ENCODE assay signal across 22 mouse cellular contexts in genomic region chr13:72924560-72925135, GRCm38 (mm10).
DNase-seq lines count a peak whose midpoint lies in the region; ATAC-seq lines count a peak whose summit lies in the region.
"Had no signal": no experiment of that assay in that cellular context is flagged by ENCODE, and none has a peak within 500 bp of the region (broad histone marks: within the 10 kb centered on the region; RNA-seq: fewer than 3 reads in every experiment).

No protein-coding gene starts in this region.

- no peaks in the 10 kb centered on the region for H3K36me3 ChIP-seq in forebrain, embryonic 13.5 days (ENCODE audit: poor library complexity, severe bottlenecking)
- no peaks in the 10 kb centered on the region for H3K36me3 ChIP-seq in forebrain, embryonic 10.5 days (replicated peaks)
- H3K36me3 ChIP-seq in hindbrain, embryonic 16.5 days (ENCODE audit: control insufficient read depth, insufficient read depth, low read length), result no peaks in the 10 kb centered on the region
- H3K36me3 ChIP-seq in hindbrain, embryonic 12.5 days, result no peaks in the 10 kb centered on the region
- H3K36me3 ChIP-seq in midbrain, embryonic 13.5 days, result no peaks in the 10 kb centered on the region
- no peaks in the 10 kb centered on the region for H3K36me3 ChIP-seq in midbrain, embryonic 11.5 days (ENCODE audit: control insufficient read depth, insufficient read depth, low read length)
- H3K36me3 ChIP-seq: embryonic facial prominence, embryonic 12.5 days; heart, embryonic 13.5 days had no signal

- no peak for DNase-seq in forebrain, embryonic 10.5 days (ENCODE audit: extremely low spot score, low spot score)
- DNase-seq in midbrain, embryonic 11.5 days (ENCODE audit: low spot score, missing footprints), result no peak
- peak; percentile 22 for DNase-seq in retina, embryonic 14.5 days (ENCODE audit: low spot score)
- DNase-seq: adrenal gland, adult 8-10 months; cerebellum, adult 2 months; cerebellum, postnatal 25 days; gastrocnemius, adult 2 months; heart, postnatal 14 days; kidney, adult 2 months; midbrain, embryonic 14.5 days; thymus, adult 18-20 months; thymus, postnatal 36 days had no signal

- H3K9ac ChIP-seq in forebrain, embryonic 13.5 days, result no peak overlapping the region
- H3K9ac ChIP-seq in hindbrain, embryonic 16.5 days (ENCODE audit: low read depth, low read length), result no peak overlapping the region
- no peak overlapping the region for H3K9ac ChIP-seq in hindbrain, embryonic 12.5 days
- H3K9ac ChIP-seq in midbrain, embryonic 13.5 days (replicated peaks), result no peak overlapping the region
- H3K9ac ChIP-seq in midbrain, embryonic 11.5 days (ENCODE audit: low read length), result no peak overlapping the region
- H3K9ac ChIP-seq: embryonic facial prominence, embryonic 12.5 days; heart, embryonic 13.5 days had no signal

- WGBS in forebrain, embryonic 13.5 days, result 32% methylated on average over 6 of the region's 6 CpGs
- 72% methylated on average over 6 of the region's 6 CpGs for WGBS in forebrain, embryonic 10.5 days
- WGBS in hindbrain, embryonic 16.5 days, result 48% methylated on average over 6 of the region's 6 CpGs
- 51% methylated on average over 6 of the region's 6 CpGs for WGBS in hindbrain, embryonic 12.5 days
- 53% methylated on average over 6 of the region's 6 CpGs for WGBS in midbrain, embryonic 13.5 days
- 61% methylated on average over 6 of the region's 6 CpGs for WGBS in midbrain, embryonic 11.5 days

- no peak overlapping the region for H3K27ac ChIP-seq in forebrain, embryonic 13.5 days
- no peak overlapping the region for H3K27ac ChIP-seq in forebrain, embryonic 10.5 days
- H3K27ac ChIP-seq in hindbrain, embryonic 16.5 days (ENCODE audit: low read depth, low read length), result no peak overlapping the region
- H3K27ac ChIP-seq in hindbrain, embryonic 12.5 days, result no peak overlapping the region
- no peak overlapping the region for H3K27ac ChIP-seq in midbrain, embryonic 13.5 days
- no peak overlapping the region for H3K27ac ChIP-seq in midbrain, embryonic 11.5 days (ENCODE audit: low read depth, low read length)
- H3K27ac ChIP-seq: embryonic facial prominence, embryonic 12.5 days; gastrocnemius, adult 2 months; heart, embryonic 13.5 days; kidney, postnatal 0 days had no signal

- H3K4me2 ChIP-seq in forebrain, embryonic 13.5 days, result no peak overlapping the region
- H3K4me2 ChIP-seq in hindbrain, embryonic 16.5 days (ENCODE audit: low read length), result no peak overlapping the region
- no peak overlapping the region for H3K4me2 ChIP-seq in hindbrain, embryonic 12.5 days (replicated peaks)
- no peak overlapping the region for H3K4me2 ChIP-seq in midbrain, embryonic 13.5 days (replicated peaks)
- H3K4me2 ChIP-seq in midbrain, embryonic 11.5 days, result no peak overlapping the region
- H3K4me2 ChIP-seq: embryonic facial prominence, embryonic 12.5 days; heart, embryonic 13.5 days had no signal

- peaks cover 9% of the 10 kb centered on the region for H3K9me3 ChIP-seq in forebrain, embryonic 13.5 days (replicated peaks)
- H3K9me3 ChIP-seq in forebrain, embryonic 10.5 days, result no peaks in the 10 kb centered on the region
- H3K9me3 ChIP-seq in hindbrain, embryonic 16.5 days (ENCODE audit: control insufficient read depth, low read length), result no peaks in the 10 kb centered on the region
- no peaks in the 10 kb centered on the region for H3K9me3 ChIP-seq in hindbrain, embryonic 12.5 days (replicated peaks)
- no peaks in the 10 kb centered on the region for H3K9me3 ChIP-seq in midbrain, embryonic 13.5 days
- H3K9me3 ChIP-seq in midbrain, embryonic 11.5 days (ENCODE audit: control insufficient read depth, low read length), result no peaks in the 10 kb centered on the region
- H3K9me3 ChIP-seq: embryonic facial prominence, embryonic 12.5 days; heart, embryonic 13.5 days had no signal

- peaks cover 4% of the 10 kb centered on the region; the same call in 1 of the 2 replicates for H3K27me3 ChIP-seq in forebrain, embryonic 13.5 days
- H3K27me3 ChIP-seq in forebrain, embryonic 10.5 days (ENCODE audit: poor library complexity, severe bottlenecking), result no peaks in the 10 kb centered on the region
- no peaks in the 10 kb centered on the region for H3K27me3 ChIP-seq in hindbrain, embryonic 16.5 days (replicated peaks; ENCODE audit: control insufficient read depth, insufficient read depth, low read length)
- H3K27me3 ChIP-seq in hindbrain, embryonic 12.5 days, result no peaks in the 10 kb centered on the region
- no peaks in the 10 kb centered on the region; the same call in 1 of the 2 replicates for H3K27me3 ChIP-seq in midbrain, embryonic 13.5 days
- H3K27me3 ChIP-seq in midbrain, embryonic 11.5 days (ENCODE audit: control insufficient read depth, insufficient read depth, low read length), result no peaks in the 10 kb centered on the region
- H3K27me3 ChIP-seq: embryonic facial prominence, embryonic 12.5 days; heart, embryonic 13.5 days had no signal

- H3K4me1 ChIP-seq in forebrain, embryonic 13.5 days, result peaks cover 5% of the 10 kb centered on the region; the same call in 1 of the 2 replicates
- 0 out of 2 replicates have a peak, but pooled peaks cover 2% of the 10 kb centered on the region for H3K4me1 ChIP-seq in forebrain, embryonic 10.5 days
- no peaks in the 10 kb centered on the region for H3K4me1 ChIP-seq in hindbrain, embryonic 16.5 days (ENCODE audit: control insufficient read depth, insufficient read depth, low read depth, low read length)
- H3K4me1 ChIP-seq in hindbrain, embryonic 12.5 days, result no peaks in the 10 kb centered on the region
- no peaks in the 10 kb centered on the region for H3K4me1 ChIP-seq in midbrain, embryonic 13.5 days (replicated peaks)
- no peaks in the 10 kb centered on the region for H3K4me1 ChIP-seq in midbrain, embryonic 11.5 days (ENCODE audit: control insufficient read depth, insufficient read depth, low read length)
- H3K4me1 ChIP-seq: embryonic facial prominence, embryonic 12.5 days; heart, embryonic 13.5 days had no signal

- H3K4me3 ChIP-seq in forebrain, embryonic 13.5 days, result no peak overlapping the region
- no peak overlapping the region for H3K4me3 ChIP-seq in forebrain, embryonic 10.5 days
- no peak overlapping the region for H3K4me3 ChIP-seq in hindbrain, embryonic 16.5 days (ENCODE audit: low read length)
- H3K4me3 ChIP-seq in hindbrain, embryonic 12.5 days, result no peak overlapping the region
- no peak overlapping the region for H3K4me3 ChIP-seq in midbrain, embryonic 13.5 days (replicated peaks)
- H3K4me3 ChIP-seq in midbrain, embryonic 11.5 days (ENCODE audit: low read depth, low read length), result no peak overlapping the region
- H3K4me3 ChIP-seq: embryonic facial prominence, embryonic 12.5 days; gastrocnemius, adult 2 months; heart, embryonic 13.5 days; myocyte had no signal

- ATAC-seq in forebrain, embryonic 13.5 days, result peak; percentile 68
- ATAC-seq in hindbrain, embryonic 16.5 days, result peak; percentile 63
- ATAC-seq in hindbrain, embryonic 12.5 days (ENCODE audit: low FRiP score), result no peak
- 0 out of 2 replicates have a peak, but pooled peaks have one; percentile 40 for ATAC-seq in midbrain, embryonic 13.5 days
- no peak for ATAC-seq in midbrain, embryonic 11.5 days (ENCODE audit: low FRiP score)
- ATAC-seq: activated CD4-positive, CD25-positive, alpha-beta regulatory T cell, adult 4 months; lung, postnatal 0 days had no signal

Comparison
In these comparisons a context has a peak if more than half of its experiments do, and no peak if none do; other contexts are left out.
1. ATAC-seq: peak in forebrain, embryonic 13.5 days (single experiment), hindbrain, embryonic 16.5 days (single experiment) and midbrain, embryonic 13.5 days (single experiment); none in hindbrain, embryonic 12.5 days (single experiment) and midbrain, embryonic 11.5 days (single experiment).